Comparison of ENCODE assay signal across 8 mouse cellular contexts in genomic region chr13:100846891-100847579, GRCm38 (mm10). TPM values are rescaled to one million over a fixed set of nuclear protein-coding genes. Genes with fewer than 3 reads are reported as not detected.
DNase-seq lines count a peak whose midpoint lies in the region; ATAC-seq and TF ChIP-seq lines count a peak whose summit lies in the region.
"Had no signal": no experiment of that assay in that cellular context is flagged by ENCODE, and none has a peak within 500 bp of the region (broad histone marks: within the 10 kb centered on the region; RNA-seq: fewer than 3 reads in every experiment).

No protein-coding gene starts in this region.

- peak; percentile 18 for DNase-seq in neural tube, embryonic 11.5 days (ENCODE audit: low spot score)
- no peak for DNase-seq in neural tube, embryonic 10.5 days (ENCODE audit: extremely low spot score, low spot score)
- DNase-seq in embryonic facial prominence, embryonic 10.5 days (ENCODE audit: low spot score), result peak; percentile 21
- peak; percentile 49 to 54 for DNase-seq in layer of hippocampus, adult 8-10 months (ENCODE audit: low spot score in 2 of 2)
- peak; percentile 68 for DNase-seq in midbrain, postnatal 0 days (ENCODE audit: low spot score)
- no peak for DNase-seq in yolk sac, embryonic 10.5 days (ENCODE audit: low spot score)

- no peak overlapping the region for H3K27ac ChIP-seq in neural tube, embryonic 11.5 days (ENCODE audit: low read depth, low read length)
- no peak overlapping the region for H3K27ac ChIP-seq in embryonic facial prominence, embryonic 10.5 days (replicated peaks)
- no peak overlapping the region for H3K27ac ChIP-seq in heart, embryonic 16.5 days (ENCODE audit: low read length)
- no peak overlapping the region for H3K27ac ChIP-seq in midbrain, postnatal 0 days (ENCODE audit: low read depth, low read length)
- H3K27ac ChIP-seq: macrophage had no signal

- H3K4me3 ChIP-seq in neural tube, embryonic 11.5 days (ENCODE audit: low read depth, low read length), result no peak overlapping the region
- no peak overlapping the region for H3K4me3 ChIP-seq in embryonic facial prominence, embryonic 10.5 days
- H3K4me3 ChIP-seq in heart, embryonic 16.5 days (ENCODE audit: low read length), result peak overlapping the region; percentile 18; the same call in 1 of the 2 replicates
- peak overlapping the region; percentile 13; the same call in 1 of the 2 replicates for H3K4me3 ChIP-seq in midbrain, postnatal 0 days (ENCODE audit: low read depth, low read length)

- H3K9ac ChIP-seq in neural tube, embryonic 11.5 days (ENCODE audit: low read length), result no peak overlapping the region
- H3K9ac ChIP-seq in heart, embryonic 16.5 days (ENCODE audit: low read length), result no peak overlapping the region
- H3K9ac ChIP-seq in midbrain, postnatal 0 days (replicated peaks; ENCODE audit: low read length, poor library complexity, severe bottlenecking), result no peak overlapping the region

- H3K36me3 ChIP-seq in neural tube, embryonic 11.5 days (ENCODE audit: control insufficient read depth, insufficient read depth, low read length), result no peaks in the 10 kb centered on the region
- no peaks in the 10 kb centered on the region for H3K36me3 ChIP-seq in embryonic facial prominence, embryonic 10.5 days (replicated peaks)
- H3K36me3 ChIP-seq in heart, embryonic 16.5 days (ENCODE audit: control insufficient read depth, insufficient read depth), result no peaks in the 10 kb centered on the region
- no peaks in the 10 kb centered on the region for H3K36me3 ChIP-seq in midbrain, postnatal 0 days (ENCODE audit: insufficient read depth, low read length)

- H3K27me3 ChIP-seq in neural tube, embryonic 11.5 days (ENCODE audit: control insufficient read depth, insufficient read depth, low read length), result no peaks in the 10 kb centered on the region
- no peaks in the 10 kb centered on the region for H3K27me3 ChIP-seq in embryonic facial prominence, embryonic 10.5 days (replicated peaks; ENCODE audit: low read depth, poor library complexity, severe bottlenecking)
- no peaks in the 10 kb centered on the region for H3K27me3 ChIP-seq in heart, embryonic 16.5 days (ENCODE audit: control insufficient read depth, insufficient read depth, low read length)
- no peaks in the 10 kb centered on the region for H3K27me3 ChIP-seq in midbrain, postnatal 0 days (ENCODE audit: insufficient read depth, low read length)

- no peaks in the 10 kb centered on the region for H3K4me1 ChIP-seq in neural tube, embryonic 11.5 days (ENCODE audit: control insufficient read depth, insufficient read depth, low read length)
- no peaks in the 10 kb centered on the region for H3K4me1 ChIP-seq in embryonic facial prominence, embryonic 10.5 days
- no peaks in the 10 kb centered on the region for H3K4me1 ChIP-seq in heart, embryonic 16.5 days (ENCODE audit: control insufficient read depth, insufficient read depth, low read length)
- no peaks in the 10 kb centered on the region for H3K4me1 ChIP-seq in midbrain, postnatal 0 days (ENCODE audit: insufficient read depth, low read length)

- H3K9me3 ChIP-seq in neural tube, embryonic 11.5 days (ENCODE audit: control insufficient read depth, low read length), result no peaks in the 10 kb centered on the region
- no peaks in the 10 kb centered on the region for H3K9me3 ChIP-seq in embryonic facial prominence, embryonic 10.5 days
- H3K9me3 ChIP-seq in heart, embryonic 16.5 days (replicated peaks; ENCODE audit: control insufficient read depth, low read length), result peaks cover under 1% of the 10 kb centered on the region; the same call in 1 of the 2 replicates
- no peaks in the 10 kb centered on the region for H3K9me3 ChIP-seq in midbrain, postnatal 0 days (ENCODE audit: low read length)

- 59% methylated on average over 21 of the region's 21 CpGs for WGBS in neural tube, embryonic 11.5 days
- 60% methylated on average over 21 of the region's 21 CpGs for WGBS in embryonic facial prominence, embryonic 10.5 days
- 48% methylated on average over 21 of the region's 21 CpGs for WGBS in heart, embryonic 16.5 days
- 31% methylated on average over 21 of the region's 21 CpGs for WGBS in midbrain, postnatal 0 days

- ATAC-seq in neural tube, embryonic 11.5 days (ENCODE audit: insufficient read depth, low FRiP score, low TSS enrichment), result no peak
- no peak for ATAC-seq in heart, embryonic 16.5 days (replicated peaks; ENCODE audit: extremely low read depth, insufficient read depth, low FRiP score)
- ATAC-seq in midbrain, postnatal 0 days (ENCODE audit: low FRiP score), result peak; percentile 79; the same call in 1 of the 2 replicates

- H3K4me2 ChIP-seq in neural tube, embryonic 11.5 days (ENCODE audit: low read depth), result no peak overlapping the region
- peak overlapping the region; percentile 41 for H3K4me2 ChIP-seq in heart, embryonic 16.5 days (ENCODE audit: low read depth, low read length)
- peak overlapping the region; percentile 37 for H3K4me2 ChIP-seq in midbrain, postnatal 0 days (ENCODE audit: low read depth, low read length, poor library complexity, severe bottlenecking)

- peak; percentile 86 for TF ChIP-seq CTCF in midbrain, postnatal 0 days (IDR thresholded peaks at IDR 0.05)

RNA-seq across cellular contexts. Expression of gene Slc30a5, which starts 13.8 kb away (rescaled TPM):
- polyA plus RNA-seq in neural tube, embryonic 11.5 days (2014; fragmentation: Nextera tagmentation; extraction: Ambion mirVana), result 48.2 and 49.8 TPM in 2 replicates
- 36.4 and 37.7 TPM in 2 replicates for polyA plus RNA-seq in embryonic facial prominence, embryonic 10.5 days (2016; fragmentation: Nextera tagmentation; extraction: Ambion mirVana)
- polyA plus RNA-seq in heart, embryonic 16.5 days (2015; fragmentation: Nextera tagmentation; extraction: Ambion mirVana), result 34.1 and 36.3 TPM in 2 replicates
- 10 to 100 TPM; 35.5 to 39.0 (median 37.7) TPM for total RNA-seq in layer of hippocampus, adult 8-10 months (2022)
- total RNA-seq in midbrain, postnatal 0 days (2014; rRNA removed), result 41.7 and 48.6 TPM in 2 replicates
- polyA plus RNA-seq in midbrain, postnatal 0 days (2015; fragmentation: Nextera tagmentation; extraction: Ambion mirVana), result 21.7 and 22.3 TPM in 2 replicates

Comparison
In these comparisons a context has a peak if more than half of its experiments do, and no peak if none do; other contexts are left out.
1. DNase-seq: peak in neural tube, embryonic 11.5 days (single experiment), embryonic facial prominence, embryonic 10.5 days (single experiment), layer of hippocampus, adult 8-10 months (2 of 2) and midbrain, postnatal 0 days (single experiment); none in neural tube, embryonic 10.5 days (single experiment) and yolk sac, embryonic 10.5 days (single experiment).
2. H3K4me3 ChIP-seq: peak in heart, embryonic 16.5 days (single experiment) and midbrain, postnatal 0 days (single experiment); none in neural tube, embryonic 11.5 days (single experiment) and embryonic facial prominence, embryonic 10.5 days (single experiment).